Mouse (Mus musculus) right cerebral cortex, postnatal 25 days (tissue): ENCODE measurements around the gene Ssbp2.

ENCODE experiments used
- DNase-seq: peaks from one replicate; pipeline ENCODE4 v3.0.0; 2022

The Ssbp2 gene

GRCm38 (mm10) chr13:91636814-91637213 is 176.7 kb downstream of the Ssbp2 start:
- DNase-seq, result peak; percentile 72

GRCm38 (mm10) chr13:91638836-91639235 is 178.8 kb downstream of the Ssbp2 start:
- DNase-seq, result no peak

- no peak for DNase-seq
These were observed 180.1 kb downstream of the Ssbp2 start for GRCm38 (mm10) chr13:91640219-91640618.

DNA sequence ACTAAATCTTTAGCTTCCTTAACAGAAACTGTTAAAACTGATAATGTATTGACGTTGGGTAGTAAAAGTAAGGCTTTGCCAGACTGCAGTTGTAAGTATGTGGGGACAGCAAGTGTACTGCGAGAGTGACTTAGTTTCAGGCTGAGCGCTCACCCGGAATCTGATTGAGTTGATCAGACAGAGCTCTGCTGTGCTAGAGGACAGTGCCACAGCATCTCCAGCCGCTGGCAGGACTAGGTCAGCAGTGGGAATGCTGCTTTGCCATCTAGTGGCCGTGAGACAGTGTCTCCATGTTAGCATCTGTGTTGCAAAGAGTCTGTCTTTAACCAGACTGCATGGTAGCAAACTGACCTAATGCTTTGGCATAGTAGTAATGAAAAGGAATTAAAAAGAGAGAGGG is 188.2 kb downstream of the Ssbp2 start:
- no peak for DNase-seq

GRCm38 (mm10) chr13:91649926-91650325 is 189.8 kb downstream of the Ssbp2 start:
- DNase-seq, result no peak

GRCm38 (mm10) chr13:91661068-91661795 is 201.1 kb downstream of the Ssbp2 start:
- no peak for DNase-seq

DNA sequence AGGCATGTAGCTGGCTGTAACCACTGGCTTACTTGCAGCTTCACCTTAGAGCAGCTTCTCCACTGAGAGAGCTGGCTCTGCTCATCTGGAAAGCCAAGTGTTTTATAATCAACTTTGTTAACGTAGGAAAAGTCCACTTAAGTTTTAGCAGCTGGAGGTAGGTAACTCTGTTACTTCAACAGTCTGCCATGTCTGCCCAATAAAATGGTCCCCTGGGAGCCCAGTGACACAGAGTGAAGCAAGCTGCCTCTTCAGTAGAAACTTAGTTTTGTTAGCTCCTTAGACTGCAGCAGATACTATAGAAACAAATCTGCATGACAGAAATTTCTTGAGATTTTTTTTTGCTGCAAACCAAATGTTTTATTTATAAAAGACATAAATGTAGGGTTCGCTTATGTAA is 202.7 kb downstream of the Ssbp2 start:
- DNase-seq, result no peak

GRCm38 (mm10) chr13:91673241-91673640 is 213.2 kb downstream of the Ssbp2 start:
- DNase-seq, result no peak

- no peak for DNase-seq
These were observed 220.8 kb downstream of the Ssbp2 start for GRCm38 (mm10) chr13:91680764-91681437.

DNA sequence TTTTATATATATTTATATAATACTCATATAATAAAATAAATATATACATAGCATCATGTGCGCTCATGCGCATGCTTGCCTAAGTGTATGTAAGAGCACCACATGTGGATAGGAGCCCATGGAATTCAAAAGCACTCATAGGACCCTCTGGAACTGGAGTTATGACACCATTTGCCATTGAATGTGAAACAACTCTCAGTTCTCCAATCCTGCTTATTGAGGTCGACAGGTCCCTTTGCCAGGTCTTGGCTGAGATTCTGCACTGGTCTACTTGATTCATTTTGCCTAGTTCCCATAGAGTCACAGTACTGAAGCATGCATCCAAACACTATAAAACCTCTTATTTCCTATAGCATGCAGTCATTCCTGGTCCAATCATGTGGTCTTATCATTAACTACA is 221.4 kb downstream of the Ssbp2 start:
- no peak for DNase-seq

GRCm38 (mm10) chr13:91690118-91690517 is 230.0 kb downstream of the Ssbp2 start:
- DNase-seq, result no peak

GRCm38 (mm10) chr13:91693615-91694014 is 233.5 kb downstream of the Ssbp2 start:
- no peak for DNase-seq

- DNase-seq, result no peak
These were observed 235.3 kb downstream of the Ssbp2 start for GRCm38 (mm10) chr13:91695406-91695805.

- DNase-seq, result no peak
These were observed 236.1 kb downstream of the Ssbp2 start for GRCm38 (mm10) chr13:91696109-91696645.

- DNase-seq, result no peak
These were observed 236.9 kb downstream of the Ssbp2 start for GRCm38 (mm10) chr13:91697011-91697410.

- DNase-seq, result no peak
These were observed 242.3 kb downstream of the Ssbp2 start for GRCm38 (mm10) chr13:91702337-91702736.

DNA sequence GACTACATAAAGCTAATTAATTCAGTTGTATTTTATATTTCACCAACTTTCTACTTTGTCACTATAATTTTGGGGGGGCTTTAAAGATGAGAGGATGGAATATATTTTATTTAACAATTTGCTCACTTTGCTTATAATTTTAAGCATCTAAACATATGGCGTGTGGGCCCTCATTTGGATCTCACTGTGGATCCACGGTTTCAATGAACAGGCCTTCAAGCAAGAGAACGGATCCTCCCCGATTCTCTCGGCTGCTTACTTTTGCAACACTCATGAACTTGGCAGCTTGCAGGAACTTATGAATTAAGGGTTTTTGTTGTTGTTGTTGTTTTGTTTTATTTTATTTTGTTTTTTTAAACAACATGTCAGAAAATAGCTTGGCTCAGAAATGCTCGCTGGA is 259.4 kb downstream of the Ssbp2 start:
- no peak for DNase-seq

DNA sequence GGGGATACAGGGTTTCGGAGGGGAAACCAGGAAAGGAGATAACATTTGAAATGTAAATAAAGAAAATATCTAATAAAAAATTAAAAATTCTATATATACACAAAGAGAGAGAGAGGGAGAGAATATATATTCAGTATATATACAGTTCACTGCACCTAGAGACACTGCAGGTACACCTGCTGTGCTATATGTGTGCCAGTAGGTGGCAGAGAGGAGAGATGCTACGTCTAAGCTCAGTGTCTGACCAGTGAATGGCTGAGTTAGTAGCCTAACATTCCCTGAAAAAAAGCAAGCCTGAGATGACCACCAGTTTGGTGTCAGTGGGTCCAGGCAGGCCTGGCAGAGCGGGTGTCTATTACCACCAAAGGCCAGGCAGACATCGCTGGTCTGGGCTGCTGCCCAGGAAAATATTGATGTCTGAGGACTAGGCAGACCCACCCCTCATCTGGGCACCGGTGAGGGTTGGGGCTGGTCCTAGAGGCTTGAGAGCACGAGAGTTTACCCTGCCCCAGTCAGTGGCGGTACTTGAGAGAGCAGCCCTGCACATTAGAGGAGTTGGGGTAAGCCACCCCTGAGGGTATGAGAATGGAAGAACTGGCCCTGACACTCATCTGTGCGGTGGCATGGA is 263.1 kb downstream of the Ssbp2 start:
- no peak for DNase-seq

DNA sequence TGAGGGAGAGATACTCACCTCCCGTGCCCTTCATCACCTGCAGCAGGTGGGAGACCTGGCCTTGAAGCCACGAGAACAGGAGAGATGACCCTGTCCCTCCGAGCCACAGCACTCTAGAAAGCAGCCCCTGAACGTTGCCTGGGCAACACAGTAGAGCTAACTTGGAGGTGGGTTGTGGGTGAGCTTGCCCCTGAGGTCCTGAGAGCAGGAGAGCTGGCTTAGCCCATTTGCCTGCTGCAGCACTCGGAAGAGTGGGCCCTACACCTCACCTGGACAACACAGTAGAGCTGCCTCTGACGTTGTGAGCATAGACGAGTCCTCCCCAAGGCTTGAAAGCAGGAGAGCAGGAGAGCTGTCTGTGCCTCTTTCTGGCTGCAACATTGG is 263.6 kb downstream of the Ssbp2 start:
- no peak for DNase-seq

GRCm38 (mm10) chr13:91724211-91724610 is 264.1 kb downstream of the Ssbp2 start:
- no peak for DNase-seq

GRCm38 (mm10) chr13:91725130-91725529 is 265.0 kb downstream of the Ssbp2 start:
- DNase-seq, result no peak

GRCm38 (mm10) chr13:91727899-91728298 is 267.8 kb downstream of the Ssbp2 start:
- DNase-seq, result no peak

DNA sequence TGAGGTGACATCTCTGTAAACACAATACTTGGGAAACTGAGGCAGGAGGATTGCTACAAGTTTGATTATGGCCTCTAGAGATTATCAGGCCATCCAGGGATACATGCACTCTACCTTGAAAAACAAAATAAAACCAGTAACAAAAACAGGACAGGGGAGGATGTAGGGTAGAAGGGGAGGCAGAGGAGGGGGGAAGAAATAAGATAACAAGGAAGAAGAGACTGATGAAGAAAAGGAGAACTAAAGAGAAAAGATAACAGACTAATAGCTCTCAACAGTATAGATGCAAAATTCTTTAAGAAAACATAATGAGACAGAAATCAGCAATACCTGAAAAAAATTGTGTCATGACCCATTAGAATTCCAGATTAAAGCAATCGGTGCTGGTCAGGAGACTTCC is 277.1 kb downstream of the Ssbp2 start:
- no peak for DNase-seq

DNA sequence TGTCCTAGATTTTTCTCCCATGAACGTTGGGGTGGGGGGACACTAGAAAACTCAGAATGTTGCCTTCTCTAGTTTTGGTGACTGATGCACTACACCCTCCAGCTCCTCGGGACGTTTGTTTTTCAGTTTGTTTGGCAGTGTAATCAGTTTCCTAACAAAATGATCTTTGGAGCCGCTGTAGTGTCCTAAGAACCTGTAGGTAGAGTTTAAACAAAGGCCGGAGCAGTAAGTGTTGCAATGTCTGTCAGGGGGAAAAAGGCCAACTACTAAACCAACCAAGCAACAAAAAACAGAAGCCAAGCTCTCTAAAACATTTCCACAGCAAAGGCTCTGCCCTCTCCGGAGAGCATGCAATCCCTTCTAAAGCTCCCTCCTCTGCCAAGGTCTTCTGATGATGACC is 280.8 kb downstream of the Ssbp2 start:
- no peak for DNase-seq
